8 mouse cellular contexts compared by ENCODE assay signal in the genomic region with DNA sequence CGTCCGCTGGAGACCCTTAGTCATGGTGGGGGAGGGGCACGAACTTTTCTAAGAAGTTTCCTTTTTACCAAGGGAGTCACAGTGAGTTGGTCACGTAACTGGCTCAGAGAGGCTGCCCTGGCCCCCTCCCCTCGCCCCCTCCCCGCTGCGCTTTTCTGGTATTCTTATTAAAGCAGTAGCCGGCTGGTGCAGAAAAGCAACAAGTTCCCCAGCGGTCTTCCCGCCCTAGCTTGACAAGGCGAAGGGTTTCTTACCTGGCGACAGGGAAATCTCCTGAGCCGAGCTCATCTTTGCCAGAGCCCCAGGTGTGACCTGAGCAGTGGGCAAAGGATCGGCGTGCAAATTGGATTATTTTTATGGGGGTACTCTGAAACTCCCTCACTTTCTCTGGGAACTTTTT. TPM values are rescaled to one million over a fixed set of nuclear protein-coding genes. Genes with fewer than 3 reads are reported as not detected.
DNase-seq lines count a peak whose midpoint lies in the region; ATAC-seq lines count a peak whose summit lies in the region.

A gene (plus strand): TSS at position 169 of the 400 bp plus-strand sequence.

- under 1% methylated on average over 15 of the region's 15 CpGs for WGBS in kidney, embryonic 14.5 days
- under 1% methylated on average over 15 of the region's 15 CpGs for WGBS in hindbrain, embryonic 15.5 days
- 1% methylated on average over 15 of the region's 15 CpGs for WGBS in midbrain, embryonic 11.5 days

- H3K9ac ChIP-seq in kidney, embryonic 14.5 days (ENCODE audit: low read depth, low read length): no peak within 1 kb of the TSS
- peak within 1 kb of the TSS; percentile 32; the same call in 1 of the 2 replicates for H3K9ac ChIP-seq in hindbrain, embryonic 15.5 days
- H3K9ac ChIP-seq in midbrain, embryonic 11.5 days (ENCODE audit: low read length): no peak within 1 kb of the TSS

- H3K27ac ChIP-seq in kidney, embryonic 14.5 days (ENCODE audit: low read depth, low read length): no peak within 1 kb of the TSS
- H3K27ac ChIP-seq in hindbrain, embryonic 15.5 days (replicated peaks): no peak within 1 kb of the TSS
- H3K27ac ChIP-seq in midbrain, embryonic 11.5 days (ENCODE audit: low read depth, low read length): no peak within 1 kb of the TSS

- no peak for ATAC-seq in kidney, embryonic 14.5 days (ENCODE audit: low FRiP score, low TSS enrichment)
- ATAC-seq in hindbrain, embryonic 15.5 days (ENCODE audit: low FRiP score, low read depth): no peak
- ATAC-seq in midbrain, embryonic 11.5 days (ENCODE audit: low FRiP score): no peak

- peak within 1 kb of the TSS; percentile 33 for H3K4me3 ChIP-seq in kidney, embryonic 14.5 days (ENCODE audit: low read length)
- peak within 1 kb of the TSS; percentile 74 for H3K4me3 ChIP-seq in hindbrain, embryonic 15.5 days
- H3K4me3 ChIP-seq in midbrain, embryonic 11.5 days (ENCODE audit: low read depth, low read length): peak within 1 kb of the TSS; percentile 41

- peaks cover 79% of the 10 kb centered on the region for H3K27me3 ChIP-seq in kidney, embryonic 14.5 days (ENCODE audit: control insufficient read depth, insufficient read depth, low read length)
- H3K27me3 ChIP-seq in hindbrain, embryonic 15.5 days: peaks cover 24% of the 10 kb centered on the region
- peaks cover 47% of the 10 kb centered on the region for H3K27me3 ChIP-seq in midbrain, embryonic 11.5 days (ENCODE audit: control insufficient read depth, insufficient read depth, low read length)

- H3K4me2 ChIP-seq in kidney, embryonic 14.5 days (replicated peaks; ENCODE audit: low read depth, low read length): peak within 1 kb of the TSS; percentile 45
- H3K4me2 ChIP-seq in hindbrain, embryonic 15.5 days: peak within 1 kb of the TSS; percentile 98
- H3K4me2 ChIP-seq in midbrain, embryonic 11.5 days: peak within 1 kb of the TSS; percentile 97

- no peak for DNase-seq in kidney, postnatal 4 days
- peak; percentile 19 to 36 for DNase-seq in cerebellum, postnatal 25 days
- peak; percentile 89 for DNase-seq in midbrain, embryonic 11.5 days (ENCODE audit: low spot score, missing footprints)
- no peak for DNase-seq in MN1 (ENCODE audit: low spot score)
- no peak for DNase-seq in kidney, adult 11 months
- no peak for DNase-seq in adrenal gland, adult (ENCODE audit: inconsistent age in 2 of 2, low spot score in 1 of 2)

- H3K9me3 ChIP-seq in kidney, embryonic 14.5 days (ENCODE audit: control insufficient read depth, low read length): no peaks in the 10 kb centered on the region
- H3K9me3 ChIP-seq in hindbrain, embryonic 15.5 days: no peaks in the 10 kb centered on the region
- no peaks in the 10 kb centered on the region for H3K9me3 ChIP-seq in midbrain, embryonic 11.5 days (ENCODE audit: control insufficient read depth, low read length)

- no peaks in the 10 kb centered on the region for H3K36me3 ChIP-seq in kidney, embryonic 14.5 days (ENCODE audit: control insufficient read depth, insufficient read depth, low read length)
- H3K36me3 ChIP-seq in hindbrain, embryonic 15.5 days: no peaks in the 10 kb centered on the region
- H3K36me3 ChIP-seq in midbrain, embryonic 11.5 days (ENCODE audit: control insufficient read depth, insufficient read depth, low read length): no peaks in the 10 kb centered on the region

- peaks cover 13% of the 10 kb centered on the region for H3K4me1 ChIP-seq in kidney, embryonic 14.5 days (ENCODE audit: control insufficient read depth, insufficient read depth, low read length)
- H3K4me1 ChIP-seq in hindbrain, embryonic 15.5 days (replicated peaks): peaks cover 37% of the 10 kb centered on the region
- peaks cover 19% of the 10 kb centered on the region; the same call in 1 of the 2 replicates for H3K4me1 ChIP-seq in midbrain, embryonic 11.5 days (ENCODE audit: control insufficient read depth, insufficient read depth, low read length)

RNA-seq across cellular contexts. Expression of the gene that starts here (rescaled TPM):
- 0.67 and 0.79 TPM in 2 replicates for polyA plus RNA-seq in kidney, embryonic 14.5 days (2014; fragmentation: Nextera tagmentation; extraction: Ambion mirVana)
- 5.1 and 5.3 TPM in 2 replicates for polyA plus RNA-seq in hindbrain, embryonic 15.5 days (2015; fragmentation: Nextera tagmentation; extraction: Ambion mirVana)
- 1.3 and 1.7 TPM in 2 replicates for polyA plus RNA-seq in midbrain, embryonic 11.5 days (2014; fragmentation: Nextera tagmentation; extraction: Ambion mirVana)

Comparison
In these comparisons a context has a peak if more than half of its experiments do, and no peak if none do; other contexts are left out.
1. H3K4me2 ChIP-seq: peak in every context shown above with its lines; median percentile 98 in hindbrain, embryonic 15.5 days; 97 in midbrain, embryonic 11.5 days; 45 in kidney, embryonic 14.5 days.
2. DNase-seq: peak in cerebellum, postnatal 25 days (2 of 2) and midbrain, embryonic 11.5 days (single experiment); none in kidney, postnatal 4 days (0 of 2), MN1 (single experiment), kidney, adult 11 months (single experiment) and adrenal gland, adult (0 of 2).
3. Peak in every context shown above with its lines, with median percentiles within 50 percentile points of each other: H3K4me3 ChIP-seq.